Mouse (Mus musculus): ENCODE data around the gene Hoxa10. TPM values are rescaled to one million over a fixed set of nuclear protein-coding genes. Genes with fewer than 3 reads are reported as not detected.
A peak's percentile ranks its signal among the peaks of the same experiment; 100 is the strongest.

The Hoxa10 gene
- polyA plus RNA-seq, 1 experiment from 2014 or later, result not detected

GRCm38 (mm10) chr6:52197271-52197670 is 43.4 kb downstream of the Hoxa10 start:
- Histone ChIP-seq H3K36me3 (ENCODE audit: control insufficient read depth, insufficient read depth, low read length) (no peaks in the 10 kb centered on the region), H3K9ac (ENCODE audit: low read depth, low read length) (no peak overlapping the region), H3K4me1 (ENCODE audit: control insufficient read depth, insufficient read depth, low read length) (no peaks in the 10 kb centered on the region), H3K4me2 (ENCODE audit: low read length) (no peak overlapping the region), H3K4me3 (ENCODE audit: low read depth, low read length) (no peak overlapping the region), H3K27ac (ENCODE audit: low read length) (no peak overlapping the region), H3K27me3 (ENCODE audit: control insufficient read depth, insufficient read depth, low read depth, low read length) (peaks cover 92% of the 10 kb centered on the region), H3K9me3 (replicated peaks; ENCODE audit: control insufficient read depth, low read length, poor library complexity, severe bottlenecking) (no peaks in the 10 kb centered on the region)
- ATAC-seq, result no peak
- under 1% methylated on average over 10 of the region's 10 CpGs for WGBS

- H3K27me3 ChIP-seq (ENCODE audit: control insufficient read depth, insufficient read depth, low read depth, low read length), result peaks cover 95% of the 10 kb centered on the region
- ATAC-seq, result no peak
- H3K9ac ChIP-seq (ENCODE audit: low read depth, low read length), result no peak overlapping the region
- H3K4me3 ChIP-seq (ENCODE audit: low read depth, low read length), result no peak overlapping the region
- no peak overlapping the region for H3K27ac ChIP-seq (ENCODE audit: low read length)
- H3K36me3 ChIP-seq (ENCODE audit: control insufficient read depth, insufficient read depth, low read length), result no peaks in the 10 kb centered on the region
- no peak overlapping the region for H3K4me2 ChIP-seq (ENCODE audit: low read length)
- peaks cover under 1% of the 10 kb centered on the region; the same call in 1 of the 2 replicates for H3K4me1 ChIP-seq (ENCODE audit: control insufficient read depth, insufficient read depth, low read length)
- H3K9me3 ChIP-seq (replicated peaks; ENCODE audit: control insufficient read depth, low read length, poor library complexity, severe bottlenecking), result no peaks in the 10 kb centered on the region
- WGBS, result 4% methylated on average over 9 of the region's 9 CpGs
These were observed 43.8 kb downstream of the Hoxa10 start for GRCm38 (mm10) chr6:52196811-52197210.

GRCm38 (mm10) chr6:52194690-52195089 is 46.0 kb downstream of the Hoxa10 start:
- Histone ChIP-seq H3K27me3 (ENCODE audit: control insufficient read depth, insufficient read depth, low read depth, low read length) (peaks cover 94% of the 10 kb centered on the region), H3K4me1 (ENCODE audit: control insufficient read depth, insufficient read depth, low read length) (peaks cover 6% of the 10 kb centered on the region; the same call in 1 of the 2 replicates), H3K36me3 (ENCODE audit: control insufficient read depth, insufficient read depth, low read length) (no peaks in the 10 kb centered on the region), H3K9ac (ENCODE audit: low read depth, low read length) (no peak overlapping the region), H3K27ac (ENCODE audit: low read length) (no peak overlapping the region), H3K4me2 (ENCODE audit: low read length) (no peak overlapping the region), H3K9me3 (replicated peaks; ENCODE audit: control insufficient read depth, low read length, poor library complexity, severe bottlenecking) (no peaks in the 10 kb centered on the region), H3K4me3 (ENCODE audit: low read depth, low read length) (no peak overlapping the region)
- WGBS, result 4% methylated on average over 10 of the region's 10 CpGs
- ATAC-seq, result no peak

- Histone ChIP-seq H3K4me2 (ENCODE audit: low read length) (peak overlapping the region; percentile 43), H3K27me3 (ENCODE audit: control insufficient read depth, insufficient read depth, low read depth, low read length) (peaks cover 95% of the 10 kb centered on the region), H3K36me3 (ENCODE audit: control insufficient read depth, insufficient read depth, low read length) (no peaks in the 10 kb centered on the region), H3K4me1 (ENCODE audit: control insufficient read depth, insufficient read depth, low read length) (peaks cover 6% of the 10 kb centered on the region; the same call in 1 of the 2 replicates), H3K27ac (ENCODE audit: low read length) (no peak overlapping the region), H3K9me3 (replicated peaks; ENCODE audit: control insufficient read depth, low read length, poor library complexity, severe bottlenecking) (no peaks in the 10 kb centered on the region), H3K4me3 (ENCODE audit: low read depth, low read length) (peak overlapping the region; percentile 28), H3K9ac (ENCODE audit: low read depth, low read length) (no peak overlapping the region)
- under 1% methylated on average over 43 of the region's 55 CpGs for WGBS
- no peak for ATAC-seq
These were observed 48.6 kb downstream of the Hoxa10 start for GRCm38 (mm10) chr6:52191860-52192550.

GRCm38 (mm10) chr6:52190906-52191810 is 49.5 kb downstream of the Hoxa10 start, which contains the start of gene Hoxa4:
TSS of gene Hoxa4 (minus strand) at chr6:52191753.
- H3K4me1 ChIP-seq (ENCODE audit: control insufficient read depth, insufficient read depth, low read length), result peaks cover 6% of the 10 kb centered on the region; the same call in 1 of the 2 replicates
- no peak within 1 kb of the TSS for H3K9ac ChIP-seq (ENCODE audit: low read depth, low read length)
- under 1% methylated on average over 72 of the region's 102 CpGs for WGBS
- no peak within 1 kb of the TSS for H3K27ac ChIP-seq (ENCODE audit: low read length)
- no peaks in the 10 kb centered on the region for H3K36me3 ChIP-seq (ENCODE audit: control insufficient read depth, insufficient read depth, low read length)
- H3K4me3 ChIP-seq (ENCODE audit: low read depth, low read length), result peak within 1 kb of the TSS; percentile 28
- H3K9me3 ChIP-seq (replicated peaks; ENCODE audit: control insufficient read depth, low read length, poor library complexity, severe bottlenecking), result no peaks in the 10 kb centered on the region
- H3K27me3 ChIP-seq (ENCODE audit: control insufficient read depth, insufficient read depth, low read depth, low read length), result peaks cover 95% of the 10 kb centered on the region
- ATAC-seq, result no peak
- H3K4me2 ChIP-seq (ENCODE audit: low read length), result peak within 1 kb of the TSS; percentile 43

GRCm38 (mm10) chr6:52190410-52190809 is 50.2 kb downstream of the Hoxa10 start:
- Histone ChIP-seq H3K4me2 (ENCODE audit: low read length) (no peak overlapping the region), H3K4me3 (ENCODE audit: low read depth, low read length) (no peak overlapping the region), H3K4me1 (ENCODE audit: control insufficient read depth, insufficient read depth, low read length) (peaks cover 6% of the 10 kb centered on the region; the same call in 1 of the 2 replicates), H3K36me3 (ENCODE audit: control insufficient read depth, insufficient read depth, low read length) (no peaks in the 10 kb centered on the region), H3K9ac (ENCODE audit: low read depth, low read length) (no peak overlapping the region), H3K27me3 (ENCODE audit: control insufficient read depth, insufficient read depth, low read depth, low read length) (peaks cover 96% of the 10 kb centered on the region), H3K27ac (ENCODE audit: low read length) (no peak overlapping the region), H3K9me3 (replicated peaks; ENCODE audit: control insufficient read depth, low read length, poor library complexity, severe bottlenecking) (no peaks in the 10 kb centered on the region)
- ATAC-seq, result no peak
- WGBS, result under 1% methylated on average over 23 of the region's 23 CpGs

GRCm38 (mm10) chr6:52189909-52190308 is 50.7 kb downstream of the Hoxa10 start:
- peaks cover 97% of the 10 kb centered on the region for H3K27me3 ChIP-seq (ENCODE audit: control insufficient read depth, insufficient read depth, low read depth, low read length)
- H3K27ac ChIP-seq (ENCODE audit: low read length), result no peak overlapping the region
- H3K4me2 ChIP-seq (ENCODE audit: low read length), result no peak overlapping the region
- H3K9me3 ChIP-seq (replicated peaks; ENCODE audit: control insufficient read depth, low read length, poor library complexity, severe bottlenecking), result no peaks in the 10 kb centered on the region
- no peak for ATAC-seq
- no peaks in the 10 kb centered on the region for H3K36me3 ChIP-seq (ENCODE audit: control insufficient read depth, insufficient read depth, low read length)
- H3K4me1 ChIP-seq (ENCODE audit: control insufficient read depth, insufficient read depth, low read length), result peaks cover 6% of the 10 kb centered on the region; the same call in 1 of the 2 replicates
- no peak overlapping the region for H3K4me3 ChIP-seq (ENCODE audit: low read depth, low read length)
- 6% methylated on average over 8 of the region's 8 CpGs for WGBS
- no peak overlapping the region for H3K9ac ChIP-seq (ENCODE audit: low read depth, low read length)

GRCm38 (mm10) chr6:52189172-52189591 is 51.5 kb downstream of the Hoxa10 start:
- no peak overlapping the region for H3K4me3 ChIP-seq (ENCODE audit: low read depth, low read length)
- no peak overlapping the region for H3K27ac ChIP-seq (ENCODE audit: low read length)
- no peaks in the 10 kb centered on the region for H3K36me3 ChIP-seq (ENCODE audit: control insufficient read depth, insufficient read depth, low read length)
- H3K4me2 ChIP-seq (ENCODE audit: low read length), result no peak overlapping the region
- H3K9ac ChIP-seq (ENCODE audit: low read depth, low read length), result no peak overlapping the region
- ATAC-seq, result no peak
- H3K9me3 ChIP-seq (replicated peaks; ENCODE audit: control insufficient read depth, low read length, poor library complexity, severe bottlenecking), result no peaks in the 10 kb centered on the region
- peaks cover 97% of the 10 kb centered on the region for H3K27me3 ChIP-seq (ENCODE audit: control insufficient read depth, insufficient read depth, low read depth, low read length)
- 9% methylated on average over 5 of the region's 5 CpGs for WGBS
- peaks cover 6% of the 10 kb centered on the region; the same call in 1 of the 2 replicates for H3K4me1 ChIP-seq (ENCODE audit: control insufficient read depth, insufficient read depth, low read length)

Data from midbrain, embryonic 16.5 days (tissue).